Mouse (Mus musculus): Measurements from ENCODE around the gene Pik3ca. TPM values are rescaled to one million over a fixed set of nuclear protein-coding genes. Genes with fewer than 3 reads are reported as not detected.

The Pik3ca gene
- polyA plus RNA-seq, 1 experiment, result 23.1 TPM

- peaks cover 2% of the 10 kb centered on the region for H3K4me1 ChIP-seq (ENCODE audit: control insufficient read depth, insufficient read depth, low read length)
- no peak for TF ChIP-seq POLR2A (IDR thresholded peaks at IDR 0.05; ENCODE audit: extremely low read depth, insufficient read depth, low read length)
- TF ChIP-seq CTCF (IDR thresholded peaks at IDR 0.05; ENCODE audit: extremely low read depth, insufficient read depth, low read length), result no peak
Observed at GRCm38 (mm10) chr3:32470449-32470848, 73.0 kb downstream of the Pik3ca start.

GRCm38 (mm10) chr3:32471098-32471497, 73.6 kb downstream of the Pik3ca start:
- Histone ChIP-seq H3K4me1 (ENCODE audit: control insufficient read depth, insufficient read depth, low read length) (peaks cover 2% of the 10 kb centered on the region), H3K4me3 (ENCODE audit: insufficient read depth, low read length) (no peak overlapping the region), H3K27ac (ENCODE audit: insufficient read depth, low read length) (no peak overlapping the region)
- no peak for TF ChIP-seq CTCF (IDR thresholded peaks at IDR 0.05; ENCODE audit: extremely low read depth, insufficient read depth, low read length)
- TF ChIP-seq POLR2A (IDR thresholded peaks at IDR 0.05; ENCODE audit: extremely low read depth, insufficient read depth, low read length), result no peak

More at GRCm38 (mm10) chr3:32470449-32470848, 73.0 kb downstream of the Pik3ca start:
- no peak overlapping the region for H3K4me3 ChIP-seq (ENCODE audit: insufficient read depth, low read length)
- H3K27ac ChIP-seq (ENCODE audit: insufficient read depth, low read length), result no peak overlapping the region

GRCm38 (mm10) chr3:32472191-32472900, 74.9 kb downstream of the Pik3ca start:
- H3K4me3 ChIP-seq (ENCODE audit: insufficient read depth, low read length), result no peak overlapping the region
- TF ChIP-seq POLR2A (IDR thresholded peaks at IDR 0.05; ENCODE audit: extremely low read depth, insufficient read depth, low read length) (no peak), CTCF (IDR thresholded peaks at IDR 0.05; ENCODE audit: extremely low read depth, insufficient read depth, low read length) (no peak)
- peaks cover 2% of the 10 kb centered on the region for H3K4me1 ChIP-seq (ENCODE audit: control insufficient read depth, insufficient read depth, low read length)
- H3K27ac ChIP-seq (ENCODE audit: insufficient read depth, low read length), result no peak overlapping the region

- TF ChIP-seq POLR2A (IDR thresholded peaks at IDR 0.05; ENCODE audit: extremely low read depth, insufficient read depth, low read length) (no peak), CTCF (IDR thresholded peaks at IDR 0.05; ENCODE audit: extremely low read depth, insufficient read depth, low read length) (no peak)
- peaks cover 2% of the 10 kb centered on the region for H3K4me1 ChIP-seq (ENCODE audit: control insufficient read depth, insufficient read depth, low read length)
- H3K4me3 ChIP-seq (ENCODE audit: insufficient read depth, low read length), result no peak overlapping the region
- H3K27ac ChIP-seq (ENCODE audit: insufficient read depth, low read length), result no peak overlapping the region
Observed at GRCm38 (mm10) chr3:32473184-32473583, 75.7 kb downstream of the Pik3ca start.

- Histone ChIP-seq H3K4me1 (ENCODE audit: control insufficient read depth, insufficient read depth, low read length) (no peaks in the 10 kb centered on the region), H3K4me3 (ENCODE audit: insufficient read depth, low read length) (no peak overlapping the region), H3K27ac (ENCODE audit: insufficient read depth, low read length) (no peak overlapping the region)
- TF ChIP-seq CTCF (IDR thresholded peaks at IDR 0.05; ENCODE audit: extremely low read depth, insufficient read depth, low read length) (no peak), POLR2A (IDR thresholded peaks at IDR 0.05; ENCODE audit: extremely low read depth, insufficient read depth, low read length) (no peak)
Observed at GRCm38 (mm10) chr3:32479961-32480360, 82.5 kb downstream of the Pik3ca start.

GRCm38 (mm10) chr3:32483035-32483434, 85.6 kb downstream of the Pik3ca start:
- Histone ChIP-seq H3K4me3 (ENCODE audit: insufficient read depth, low read length) (no peak overlapping the region), H3K4me1 (ENCODE audit: control insufficient read depth, insufficient read depth, low read length) (no peaks in the 10 kb centered on the region), H3K27ac (ENCODE audit: insufficient read depth, low read length) (no peak overlapping the region)
- TF ChIP-seq POLR2A (IDR thresholded peaks at IDR 0.05; ENCODE audit: extremely low read depth, insufficient read depth, low read length), result no peak
- TF ChIP-seq CTCF (IDR thresholded peaks at IDR 0.05; ENCODE audit: extremely low read depth, insufficient read depth, low read length), result no peak

- Histone ChIP-seq H3K4me1 (ENCODE audit: control insufficient read depth, insufficient read depth, low read length) (no peaks in the 10 kb centered on the region), H3K4me3 (ENCODE audit: insufficient read depth, low read length) (no peak overlapping the region), H3K27ac (ENCODE audit: insufficient read depth, low read length) (no peak overlapping the region)
- TF ChIP-seq CTCF (IDR thresholded peaks at IDR 0.05; ENCODE audit: extremely low read depth, insufficient read depth, low read length) (no peak), POLR2A (IDR thresholded peaks at IDR 0.05; ENCODE audit: extremely low read depth, insufficient read depth, low read length) (no peak)
Observed at GRCm38 (mm10) chr3:32486543-32486942, 89.1 kb downstream of the Pik3ca start.

- Histone ChIP-seq H3K4me1 (ENCODE audit: control insufficient read depth, insufficient read depth, low read length) (no peaks in the 10 kb centered on the region), H3K27ac (ENCODE audit: insufficient read depth, low read length) (no peak overlapping the region), H3K4me3 (ENCODE audit: insufficient read depth, low read length) (no peak overlapping the region)
- TF ChIP-seq POLR2A (IDR thresholded peaks at IDR 0.05; ENCODE audit: extremely low read depth, insufficient read depth, low read length), result no peak
- no peak for TF ChIP-seq CTCF (IDR thresholded peaks at IDR 0.05; ENCODE audit: extremely low read depth, insufficient read depth, low read length)
Observed at GRCm38 (mm10) chr3:32488172-32488571, 90.7 kb downstream of the Pik3ca start.

GRCm38 (mm10) chr3:32490076-32490927, 92.8 kb downstream of the Pik3ca start:
- Histone ChIP-seq H3K27ac (ENCODE audit: insufficient read depth, low read length) (no peak overlapping the region), H3K4me1 (ENCODE audit: control insufficient read depth, insufficient read depth, low read length) (no peaks in the 10 kb centered on the region), H3K4me3 (ENCODE audit: insufficient read depth, low read length) (no peak overlapping the region)
- no peak for TF ChIP-seq POLR2A (IDR thresholded peaks at IDR 0.05; ENCODE audit: extremely low read depth, insufficient read depth, low read length)
- TF ChIP-seq CTCF (IDR thresholded peaks at IDR 0.05; ENCODE audit: extremely low read depth, insufficient read depth, low read length), result no peak
